Mouse (Mus musculus): Measurements from ENCODE around the gene C1rl.
A peak's percentile ranks its signal among the peaks of the same experiment; 100 is the strongest.

DNA sequence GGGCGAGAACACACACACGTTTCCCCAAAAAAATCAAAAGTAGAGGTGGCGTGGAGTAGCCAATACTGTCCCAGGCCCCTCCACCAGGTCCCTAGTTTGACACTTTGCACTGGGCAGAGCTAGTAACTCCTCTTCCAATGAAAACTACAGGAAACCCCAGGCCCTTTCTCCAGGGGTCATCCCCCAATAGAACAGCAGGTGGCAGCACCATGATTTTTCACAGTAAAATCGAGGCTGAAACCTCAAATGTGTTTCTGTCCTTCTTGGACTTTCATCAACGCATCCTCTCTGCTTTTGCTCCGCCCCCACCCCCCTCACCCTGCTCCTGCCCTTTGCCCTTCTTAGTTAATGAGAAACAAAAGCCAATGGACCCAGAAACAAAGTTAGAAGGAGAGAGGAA lies 11.3 kb upstream of the C1rl start:
- TF ChIP-seq POLR2A (IDR thresholded peaks at IDR 0.05; ENCODE audit: extremely low read depth, insufficient read depth, low read length) (no peak), CTCF (IDR thresholded peaks at IDR 0.05; ENCODE audit: low read depth, low read length) (peak; percentile 60)
